Mouse (Mus musculus) spleen, adult 18-20 months (tissue): Measurements from ENCODE around the gene Pif1.

ENCODE experiments used
- DNase-seq, 2 experiments: peaks; one replicate each; pipeline ENCODE4 v3.0.0; 2022; ENCODE audit warnings: mixed read lengths in 2 of 2

Gene Pif1

DNA sequence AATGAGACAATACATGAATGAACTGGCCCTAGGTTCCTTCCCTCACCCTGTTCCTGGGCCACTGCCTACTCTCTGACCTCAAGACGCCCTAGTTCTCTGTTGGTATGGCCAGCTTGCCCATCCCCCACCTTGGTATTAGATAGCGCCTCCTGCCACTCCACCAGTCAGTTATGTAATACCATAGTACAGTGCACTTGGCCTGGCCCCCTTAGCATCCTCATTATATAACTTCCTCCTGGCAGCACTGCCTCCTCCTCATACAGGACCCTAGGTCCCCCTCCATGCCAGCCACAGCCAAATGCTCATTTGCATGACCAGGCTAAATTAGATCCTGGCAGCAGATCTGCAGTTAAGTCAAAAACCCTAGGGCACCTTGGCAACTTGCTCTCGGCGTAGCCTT lies 25.9 kb upstream of the Pif1 start:
- no peak for DNase-seq

DNA sequence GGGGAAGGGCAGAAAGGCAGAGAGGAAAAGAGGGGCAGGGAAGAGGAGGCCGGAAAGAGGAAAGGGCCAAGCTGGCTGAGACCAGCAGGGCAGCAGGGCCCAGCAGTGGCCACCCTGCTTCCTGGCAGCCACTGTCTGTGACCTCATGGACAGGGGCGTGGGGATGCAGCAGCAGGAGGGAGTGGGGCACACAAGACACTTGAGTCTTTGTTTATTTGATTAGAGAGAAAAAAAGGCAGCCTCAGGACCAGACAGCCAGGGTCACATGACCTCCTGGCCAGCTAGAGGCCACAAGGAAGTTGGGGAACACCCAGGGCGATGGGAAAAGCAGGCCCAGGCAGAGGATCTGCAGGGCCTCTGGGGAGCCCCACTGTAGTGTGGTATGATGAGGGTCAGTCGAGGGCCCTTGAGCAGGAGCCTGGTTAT lies 24.9 kb upstream of the Pif1 start:
- no peak for DNase-seq

- DNase-seq, result no peak
Observed at GRCm38 (mm10) chr9:65563073-65563472, 23.9 kb upstream of the Pif1 start.

- DNase-seq, result no peak
Observed at GRCm38 (mm10) chr9:65564698-65565097, 22.3 kb upstream of the Pif1 start.

- DNase-seq, result no peak
Observed at GRCm38 (mm10) chr9:65568787-65569186, 18.2 kb upstream of the Pif1 start.

GRCm38 (mm10) chr9:65569491-65569971 lies 17.4 kb upstream of the Pif1 start:
- DNase-seq, result no peak

DNA sequence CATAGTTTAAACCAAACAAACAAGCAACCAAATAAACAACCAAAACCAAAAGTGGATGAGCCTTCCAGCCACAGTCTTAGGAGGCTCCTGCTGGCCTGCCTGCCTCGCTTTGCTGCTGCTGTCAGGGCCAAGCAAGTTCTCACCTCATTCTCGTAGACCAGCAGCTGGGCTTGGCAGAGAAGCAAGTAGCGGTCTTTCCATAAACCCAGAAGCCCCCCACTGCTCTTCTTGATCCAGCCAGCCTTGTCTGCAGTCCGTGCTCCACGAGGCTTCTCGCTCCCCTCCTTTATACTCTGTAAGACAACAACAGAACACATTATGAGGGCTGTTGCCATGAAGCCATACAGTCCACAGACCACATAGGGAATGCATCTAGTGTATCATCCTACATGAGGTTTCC lies 14.1 kb upstream of the Pif1 start:
- no peak for DNase-seq

GRCm38 (mm10) chr9:65574513-65575392 lies 12.2 kb upstream of the Pif1 start:
- DNase-seq, result no peak

DNA sequence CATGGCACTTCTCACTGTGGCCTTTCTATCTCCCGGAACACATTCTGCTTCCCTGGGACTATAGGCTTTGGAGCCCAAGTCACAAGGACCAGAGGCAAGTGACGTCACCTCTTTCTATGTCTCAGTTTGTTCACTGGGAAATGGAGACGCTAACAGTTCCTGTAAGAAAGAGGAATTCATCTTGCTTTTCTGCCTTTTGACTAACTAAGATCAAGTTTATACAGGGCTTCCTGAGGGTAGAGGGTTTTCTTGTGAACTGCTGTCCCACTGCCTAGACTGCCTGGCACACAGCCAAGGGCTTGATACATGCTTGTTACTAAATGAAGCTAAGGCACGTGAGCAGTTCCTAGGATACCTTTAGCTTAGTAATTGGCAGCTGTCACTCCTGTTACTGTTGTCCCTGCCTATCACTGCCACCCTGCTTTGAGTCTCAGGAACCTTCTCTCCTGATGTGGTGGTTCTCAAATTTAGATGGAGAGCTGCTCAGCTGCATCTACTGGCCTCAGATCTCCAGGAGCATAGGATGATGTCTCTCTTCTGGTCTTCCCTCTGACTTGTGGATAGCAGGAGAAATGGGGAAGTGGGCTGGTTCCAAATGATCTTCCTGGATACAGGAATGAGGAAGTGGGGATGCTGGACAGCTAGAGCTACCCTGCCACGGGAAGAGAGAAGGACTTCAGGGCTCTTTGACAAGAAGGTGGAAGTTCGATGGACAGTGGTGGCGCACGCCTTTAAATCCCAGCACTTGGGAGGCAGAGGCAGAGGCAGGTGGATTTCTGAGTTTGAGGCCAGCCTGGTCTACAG lies 11.4 kb upstream of the Pif1 start:
- no peak for DNase-seq

DNA sequence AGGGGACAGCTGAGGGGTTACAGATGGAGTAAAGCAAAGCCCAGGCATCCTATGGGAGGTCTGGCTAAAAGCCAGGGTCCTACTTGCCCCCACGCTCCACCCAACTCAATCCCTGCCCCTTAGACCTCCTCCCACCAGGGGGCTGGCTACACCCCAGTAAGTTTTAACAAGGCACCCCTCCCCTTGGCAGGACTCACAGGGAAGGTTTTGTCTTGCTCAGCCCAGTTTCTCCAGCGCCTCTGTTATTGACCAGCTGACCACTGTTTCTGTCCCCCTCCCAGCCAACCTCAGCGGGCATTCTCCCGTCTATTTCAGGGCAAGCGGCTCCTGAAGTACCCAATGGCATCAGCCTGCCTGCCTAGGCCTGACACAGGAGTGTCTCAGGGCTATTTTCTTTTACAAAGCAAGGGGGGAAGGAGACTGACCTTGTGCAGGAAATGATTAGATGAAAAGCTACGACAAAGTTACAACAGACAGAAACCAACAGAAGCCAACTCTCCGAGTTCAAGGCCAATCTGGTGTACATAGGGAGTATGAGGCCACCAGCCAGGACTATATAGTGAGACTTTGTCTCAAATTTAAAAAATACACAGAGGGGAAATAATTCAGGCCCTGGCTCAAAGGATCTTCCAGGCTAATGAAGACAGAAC lies 10.0 kb upstream of the Pif1 start:
- no peak for DNase-seq

DNA sequence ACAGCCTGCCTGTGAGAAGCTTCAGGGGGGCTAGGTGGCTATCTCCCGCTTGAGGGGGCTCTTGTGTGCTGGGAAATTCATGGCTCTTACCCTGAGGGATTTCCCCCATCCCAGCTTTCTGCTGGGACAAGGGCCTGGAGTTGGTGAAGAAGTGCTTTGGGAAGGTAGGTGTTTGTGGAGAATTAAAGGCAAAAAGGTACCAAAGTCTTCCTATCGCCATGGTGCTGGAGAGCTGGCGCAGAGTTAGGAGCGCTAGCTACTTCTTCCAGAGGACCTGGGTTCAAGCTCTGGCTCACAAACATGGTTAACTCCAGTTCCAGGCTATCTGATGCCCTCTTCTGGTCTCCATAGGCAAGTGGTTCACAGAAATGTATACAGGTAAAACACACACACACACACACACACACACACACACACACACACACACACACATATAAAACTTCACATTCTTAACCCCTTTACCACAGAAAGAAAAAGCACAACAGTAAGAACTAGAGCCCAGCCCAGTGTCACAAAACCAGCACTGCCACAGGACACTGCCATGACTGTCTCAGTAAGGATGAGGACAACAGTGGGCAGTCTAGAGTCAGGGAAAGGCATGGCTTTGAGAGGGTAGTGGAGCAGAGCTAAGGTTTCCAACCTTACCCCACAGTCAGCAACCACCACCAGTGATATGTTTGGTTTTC lies 9.3 kb upstream of the Pif1 start:
- DNase-seq, result no peak

- DNase-seq, result peak; percentile 40 to 44
Observed at GRCm38 (mm10) chr9:65578801-65579249, 8.1 kb upstream of the Pif1 start.

- peak; percentile 92 for DNase-seq
Observed at GRCm38 (mm10) chr9:65579781-65580371, 7.1 kb upstream of the Pif1 start, which contains the start of gene Plekho2. Plekho2 (minus strand) TSS chr9:65580040.

DNA sequence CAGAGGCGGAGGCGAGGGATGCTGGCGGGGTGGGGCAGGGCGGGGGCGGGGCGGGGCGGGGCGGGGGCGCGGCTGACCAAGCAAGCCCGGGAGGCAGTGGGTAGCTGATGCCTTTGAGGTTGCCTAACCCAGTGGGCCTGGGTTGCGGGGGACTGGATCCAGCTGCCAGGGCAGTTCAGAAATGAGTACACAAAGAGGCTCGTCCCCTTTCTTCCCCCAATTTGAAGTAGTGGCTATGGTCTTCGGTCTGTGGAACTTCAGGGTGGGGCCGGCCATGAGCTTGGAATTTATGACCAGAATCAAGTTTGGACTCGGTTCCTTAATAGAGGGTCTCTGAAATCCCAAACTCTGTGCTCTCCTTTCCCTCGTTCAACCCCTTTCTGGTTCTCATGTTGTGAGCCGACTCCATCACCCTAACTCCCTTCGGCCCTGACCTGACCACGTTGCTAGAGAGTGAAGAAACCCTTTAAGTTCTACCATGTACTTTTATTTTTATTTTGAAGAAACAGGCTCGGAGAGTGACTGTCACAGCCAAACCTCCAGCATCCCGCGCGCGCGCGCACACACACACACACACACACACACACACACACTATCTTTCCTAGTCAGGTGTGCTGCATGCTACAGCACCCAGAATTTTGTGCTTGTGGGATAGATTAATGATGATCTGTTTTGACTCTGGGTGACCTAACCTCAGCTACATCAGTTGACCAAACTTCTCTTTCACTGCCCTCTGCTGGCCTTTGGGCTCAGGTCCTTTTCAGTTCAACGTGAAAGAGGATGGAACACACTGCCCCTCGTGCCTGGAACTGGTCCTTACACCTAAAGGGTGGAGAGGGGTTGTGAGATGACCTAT lies 6.3 kb upstream of the Pif1 start:
- peak; percentile 80 to 88 for DNase-seq

DNA sequence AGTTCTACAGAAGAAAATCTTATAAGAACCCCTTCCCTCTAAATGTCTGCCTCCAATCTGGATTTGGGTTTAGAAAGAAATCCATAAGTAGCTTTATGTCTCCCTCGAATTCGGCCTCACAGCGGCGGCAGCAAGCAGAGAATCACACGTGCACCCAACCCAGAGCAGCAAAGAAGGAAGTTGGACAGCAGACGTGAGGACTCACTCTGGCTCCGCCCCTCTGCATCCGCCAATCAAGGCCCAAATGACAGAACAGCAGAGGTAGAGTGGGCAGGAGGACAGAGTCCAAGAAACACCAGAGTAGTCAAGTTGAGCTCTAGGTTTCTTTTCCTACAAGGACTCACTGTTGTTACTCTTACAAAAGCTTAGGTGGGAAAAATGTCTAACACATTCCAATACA lies 3.9 kb upstream of the Pif1 start:
- peak; percentile 54 to 55 for DNase-seq

GRCm38 (mm10) chr9:65587270-65587572 lies 261 bp downstream of the Pif1 start:
- no peak for DNase-seq

DNA sequence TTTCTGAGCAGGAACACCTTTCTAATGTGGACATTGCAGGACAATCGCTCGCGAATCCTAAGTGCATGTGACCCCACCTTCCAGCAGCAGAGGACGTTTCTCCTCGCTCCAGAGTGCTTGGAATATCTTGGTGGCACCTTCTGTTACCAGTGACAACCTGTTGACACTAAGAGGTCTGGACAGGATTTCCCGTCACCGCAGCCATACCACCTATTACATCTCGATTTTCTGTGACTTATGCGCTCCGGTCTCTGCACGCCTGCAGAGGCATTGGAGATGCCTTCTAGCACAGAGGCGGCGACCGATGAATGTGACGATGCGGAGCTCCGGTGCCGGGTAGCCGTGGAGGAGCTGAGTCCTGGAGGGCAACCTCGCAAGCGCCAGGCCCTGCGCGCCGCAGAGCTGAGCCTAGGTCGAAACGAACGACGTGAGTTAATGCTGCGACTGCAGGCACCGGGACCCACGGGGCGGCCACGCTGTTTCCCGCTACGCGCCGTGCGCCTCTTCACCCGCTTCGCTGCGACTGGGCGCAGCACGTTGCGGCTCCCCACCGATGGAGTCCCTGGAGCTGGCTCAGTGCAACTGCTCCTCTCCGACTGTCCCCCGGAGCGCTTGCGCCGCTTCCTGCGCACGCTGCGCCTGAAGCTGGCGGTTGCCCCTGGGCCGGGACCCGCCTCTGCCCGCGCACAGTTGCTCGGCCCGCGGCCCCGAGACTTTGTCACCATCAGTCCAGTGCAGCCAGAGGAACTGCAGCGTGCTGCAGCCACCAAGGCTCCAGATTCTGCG lies 806 bp downstream of the Pif1 start:
- peak in 1 of 2 experiments; percentile 41 for DNase-seq

- no peak for DNase-seq
Observed at GRCm38 (mm10) chr9:65589091-65589490, 2.1 kb downstream of the Pif1 start.

DNA sequence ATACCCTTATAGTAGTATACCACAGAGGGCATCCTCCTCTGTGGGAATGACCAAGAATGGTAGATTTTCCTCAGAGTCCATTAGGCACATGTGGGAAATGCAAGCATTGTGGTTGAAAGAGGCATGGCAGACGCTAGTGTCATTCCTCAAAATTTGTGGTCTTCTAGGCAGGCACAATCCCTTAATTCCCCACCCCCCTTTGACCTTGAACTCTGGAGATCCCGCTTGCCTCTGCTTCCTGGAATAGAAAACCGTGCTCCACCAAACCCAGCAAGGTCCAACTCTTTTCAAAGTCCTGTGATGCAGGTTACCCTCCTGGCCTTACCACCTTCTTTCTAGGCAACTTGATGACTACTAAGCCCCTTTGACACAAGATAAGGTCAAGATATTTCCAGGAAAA lies 5.8 kb downstream of the Pif1 start:
- DNase-seq, result no peak

- DNase-seq, result no peak
Observed at GRCm38 (mm10) chr9:65593596-65593995, 6.6 kb downstream of the Pif1 start.
